Mouse (Mus musculus): ENCODE data around the gene 4930449I24Rik.
"Not testable (repeated sequence)": the region's sequence is repeated elsewhere in the genome, so short reads cannot be mapped to it uniquely, and the experiment has no call there.

DNA sequence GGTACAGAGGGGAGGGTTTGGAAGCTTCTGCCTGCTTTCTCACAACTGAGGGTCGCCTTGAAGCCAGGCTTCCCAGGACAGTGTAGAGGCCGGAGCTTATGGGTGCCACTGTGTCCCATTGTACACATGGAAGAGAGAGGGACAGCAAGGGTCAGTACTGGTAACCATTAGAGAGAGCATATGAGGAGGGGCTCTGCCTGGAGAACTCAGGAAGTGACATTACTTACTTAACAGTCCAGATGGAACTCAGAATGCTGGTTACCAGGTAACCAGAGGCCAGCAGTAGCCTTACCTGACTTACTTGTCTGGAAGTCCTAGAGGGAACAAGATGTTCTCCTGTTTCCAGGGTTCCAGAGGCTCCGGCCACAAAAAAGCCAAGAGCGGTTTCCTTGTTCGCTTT lies 11.1 kb upstream of the 4930449I24Rik start, which contains the start of gene Gm6370:
- TF ChIP-seq CTCF (IDR thresholded peaks at IDR 0.05; ENCODE audit: low read depth, low read length); POLR2A (IDR thresholded peaks at IDR 0.05; ENCODE audit: extremely low read depth, insufficient read depth, low read length): not testable (repeated sequence)

All from liver, adult 2 months (tissue).